Mouse (Mus musculus) adrenal gland, adult 2 months (tissue): ENCODE data around the gene Aaas. TPM values are rescaled to one million over a fixed set of nuclear protein-coding genes. Genes with fewer than 3 reads are reported as not detected.

Experiments used
- DNase-seq: peaks from one replicate; pipeline ENCODE4 v3.0.0; 2021
- long read RNA-seq: library from polyadenylated mRNA; stranded (forward); transcript quantifications from one replicate; pipeline ENCODE4 v2.0.0, GENCODE M21; 2021
- polyA plus RNA-seq: library from polyadenylated mRNA; depleted of rRNA; stranded (reverse); fragments of >200 nt; gene quantifications from 2 replicates; pipeline ENCODE4 v1.2.3, GENCODE M21; 2012; rRNA removed
- total RNA-seq, 2 experiments: library from RNA; stranded (reverse); gene quantifications; 2 replicates each; pipeline ENCODE4 v1.2.3; 2021

Aaas gene
- total RNA-seq, result 10 to 100 TPM; 16.8 to 18.1 TPM
- polyA plus RNA-seq, result 44.9 and 46.6 TPM in 2 replicates
- long read RNA-seq, transcript Aaas-201 (16 exons, 1,811 nt), result major isoform, 5 of 7 reads
- long read RNA-seq, partial matches to known transcripts, result 0 of 7 reads
- long read RNA-seq, other reads (novel, unspliced or antisense), result 2 of 7 reads

GRCm38 (mm10) chr15:102350138-102350941 is at the start of gene Aaas:
Gene Aaas, minus strand, starts transcription at chr15:102350771.
- peak; percentile 96 for DNase-seq

GRCm38 (mm10) chr15:102399229-102400221 is 49.0 kb upstream of the Aaas start:
- DNase-seq, result peak; percentile 96

- peak; percentile 60 for DNase-seq
These were observed 48.1 kb upstream of the Aaas start for GRCm38 (mm10) chr15:102398629-102399028.

- no peak for DNase-seq
These were observed 44.5 kb upstream of the Aaas start for GRCm38 (mm10) chr15:102395061-102395460.

GRCm38 (mm10) chr15:102393584-102394014 is 43.0 kb upstream of the Aaas start:
- no peak for DNase-seq

GRCm38 (mm10) chr15:102392520-102392919 is 41.9 kb upstream of the Aaas start:
- DNase-seq, result no peak

- DNase-seq, result no peak
These were observed 38.4 kb upstream of the Aaas start for GRCm38 (mm10) chr15:102388942-102389341.

- DNase-seq, result no peak
These were observed 36.1 kb upstream of the Aaas start for GRCm38 (mm10) chr15:102386640-102387039.

GRCm38 (mm10) chr15:102383671-102384070 is 33.1 kb upstream of the Aaas start:
- DNase-seq, result no peak

GRCm38 (mm10) chr15:102381575-102381974 is 31.0 kb upstream of the Aaas start:
- DNase-seq, result peak; percentile 82

GRCm38 (mm10) chr15:102377810-102378262 is 27.3 kb upstream of the Aaas start:
- peak; percentile 71 for DNase-seq

GRCm38 (mm10) chr15:102377163-102377543 is 26.6 kb upstream of the Aaas start:
- peak; percentile 89 for DNase-seq

- DNase-seq, result peak; percentile 80
These were observed 26.0 kb upstream of the Aaas start for GRCm38 (mm10) chr15:102376453-102377162.

GRCm38 (mm10) chr15:102370727-102371126 is 20.2 kb upstream of the Aaas start:
- DNase-seq, result no peak

- DNase-seq, result no peak
These were observed 19.4 kb upstream of the Aaas start for GRCm38 (mm10) chr15:102369972-102370371.

GRCm38 (mm10) chr15:102366733-102367344 is 16.3 kb upstream of the Aaas start, which contains the start of gene Sp7:
Gene Sp7, minus strand, starts transcription at chr15:102367182.
- no peak for DNase-seq

- DNase-seq, result no peak
These were observed 15.7 kb upstream of the Aaas start for GRCm38 (mm10) chr15:102366238-102366637.

GRCm38 (mm10) chr15:102364678-102365077 is 14.1 kb upstream of the Aaas start:
- no peak for DNase-seq

- no peak for DNase-seq
These were observed 12.1 kb upstream of the Aaas start for GRCm38 (mm10) chr15:102362648-102363047.

- DNase-seq, result no peak
These were observed 8.3 kb upstream of the Aaas start for GRCm38 (mm10) chr15:102358834-102359233.

- no peak for DNase-seq
These were observed 7.6 kb upstream of the Aaas start for GRCm38 (mm10) chr15:102358126-102358525.
